Mouse (Mus musculus) megakaryocyte, embryonic 14.5 days (primary cell): ENCODE results near the gene Sdccag8.

Source experiments
- FLI1 ChIP-seq: IDR thresholded peaks from 2 replicates; pipeline ENCODE4 v1.6.1; 2012; ENCODE audit warnings: low read length, inconsistent platforms, mixed read lengths
- GATA1 ChIP-seq: IDR thresholded peaks from 3 replicates; pipeline ENCODE4 v1.6.1; 2012; ENCODE audit warnings: mixed read lengths, low read length, inconsistent platforms, borderline replicate concordance

- no peak for TF ChIP-seq GATA1
- no peak for TF ChIP-seq FLI1
These were observed 198.9 kb downstream of the Sdccag8 start for GRCm38 (mm10) chr1:177013313-177013712.
